Mouse (Mus musculus) MEL (cell line): ENCODE results near the gene Slc16a10.

Experiments used
- CTCF ChIP-seq, 3 experiments: IDR thresholded peaks in 2 of 3; conservative IDR thresholded peaks in 1 of 3; 2 replicates each; pipeline ENCODE4 v1.5.1; 2011 to 2012; ENCODE audit warnings: low read length in 3 of 3, low read depth in 2 of 3, mild to moderate bottlenecking in 2 of 3, improper control_type of control experiment in 1 of 3, inconsistent platforms in 1 of 3, mixed read lengths in 1 of 3, moderate library complexity in 1 of 3; ENCODE audit not compliant: control insufficient read depth in 1 of 3, insufficient read depth in 1 of 3, poor library complexity in 1 of 3, severe bottlenecking in 1 of 3
- E2F4 ChIP-seq: IDR thresholded peaks from 2 replicates; pipeline ENCODE4 v1.6.1; 2011; ENCODE audit warnings: low read depth, low read length, improper control_type of control experiment, borderline replicate concordance
- EP300 ChIP-seq, 2 experiments: IDR thresholded peaks; 2 replicates each; pipeline ENCODE4 v1.6.1; 2011; ENCODE audit warnings: improper control_type of control experiment in 2 of 2, low read length in 2 of 2, low read depth in 1 of 2, mild to moderate bottlenecking in 1 of 2
- ETS1 ChIP-seq: IDR thresholded peaks from 2 replicates; pipeline ENCODE4 v1.6.1; 2012; ENCODE audit warnings: low read depth, mild to moderate bottlenecking, inconsistent platforms, low read length, improper control_type of control experiment, moderate library complexity
- MAFK ChIP-seq: IDR thresholded peaks from 2 replicates; pipeline ENCODE4 v1.6.1; 2011; ENCODE audit warnings: low read depth, mild to moderate bottlenecking, low read length, improper control_type of control experiment, borderline replicate concordance
- MAX ChIP-seq: IDR thresholded peaks from 2 replicates; pipeline ENCODE4 v1.6.1; 2011; ENCODE audit warnings: low read length, improper control_type of control experiment
- MAZ ChIP-seq: IDR thresholded peaks from 2 replicates; pipeline ENCODE4 v1.6.1; 2012; ENCODE audit warnings: low read depth, mild to moderate bottlenecking, inconsistent platforms, low read length, improper control_type of control experiment
- POLR2A ChIP-seq, 2 experiments: IDR thresholded peaks; 2 replicates each; pipeline ENCODE4 v1.6.1; 2011 to 2012; ENCODE audit warnings: low read length in 2 of 2, mild to moderate bottlenecking in 2 of 2, control low read depth in 1 of 2, improper control_type of control experiment in 1 of 2, low read depth in 1 of 2, moderate library complexity in 1 of 2; ENCODE audit not compliant: control insufficient read depth in 1 of 2, insufficient read depth in 1 of 2, poor library complexity in 1 of 2
- POLR2AphosphoS5 ChIP-seq: IDR thresholded peaks from 2 replicates; pipeline ENCODE4 v1.6.1; 2012; ENCODE audit warnings: low read depth, borderline replicate concordance, mild to moderate bottlenecking, inconsistent platforms, low read length, moderate library complexity, mixed read lengths
- SIN3A ChIP-seq: IDR thresholded peaks from 2 replicates; pipeline ENCODE4 v1.6.1; 2012; ENCODE audit warnings: low read length, improper control_type of control experiment, inconsistent platforms
- ZC3H11A ChIP-seq: IDR thresholded peaks from 2 replicates; pipeline ENCODE4 v1.6.1; 2012; ENCODE audit warnings: low read depth, mild to moderate bottlenecking, inconsistent platforms, low read length, improper control_type of control experiment

DNA sequence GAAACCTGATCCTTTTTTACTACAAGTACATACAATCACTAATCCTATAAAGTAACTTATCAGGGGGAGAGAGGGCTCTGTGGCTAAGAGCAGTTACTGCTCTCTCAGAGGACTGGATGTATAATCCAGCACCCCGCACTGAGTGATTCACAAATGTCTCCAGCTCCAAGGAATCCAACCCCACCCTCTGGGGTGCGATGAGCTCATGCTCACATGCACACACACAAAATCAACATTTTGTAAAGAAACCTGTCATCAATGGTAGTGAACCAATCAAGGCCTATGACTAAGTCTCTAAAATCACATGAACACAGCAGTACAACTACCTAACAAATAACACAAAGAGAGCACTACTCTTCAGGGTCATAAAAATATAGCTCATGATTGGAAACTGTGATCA lies 47.3 kb downstream of the Slc16a10 start:
- TF ChIP-seq CTCF (IDR thresholded peaks at IDR 0.05 in 2 of 3, conservative IDR thresholded peaks at IDR 0.05 in 1 of 3; ENCODE audit: control insufficient read depth in 1 of 3, insufficient read depth in 1 of 3, low read depth in 2 of 3, low read length in 3 of 3, poor library complexity in 1 of 3, severe bottlenecking in 1 of 3), result no peak
- no peak for TF ChIP-seq POLR2A (IDR thresholded peaks at IDR 0.05; ENCODE audit: control insufficient read depth in 1 of 2, insufficient read depth in 1 of 2, low read depth in 1 of 2, low read length in 2 of 2, poor library complexity in 1 of 2)
- no peak for TF ChIP-seq E2F4
- TF ChIP-seq POLR2AphosphoS5, result no peak
- TF ChIP-seq SIN3A, result no peak
- no peak for TF ChIP-seq EP300 (IDR thresholded peaks at IDR 0.05; ENCODE audit: low read depth in 1 of 2, low read length in 2 of 2)
- no peak for TF ChIP-seq ETS1
- no peak for TF ChIP-seq MAFK
- no peak for TF ChIP-seq MAZ
- no peak for TF ChIP-seq MAX
- no peak for TF ChIP-seq ZC3H11A
